Mouse (Mus musculus): ENCODE measurements around the gene Cnppd1. TPM values are rescaled to one million over a fixed set of nuclear protein-coding genes. Genes with fewer than 3 reads are reported as not detected.

The Cnppd1 gene
- 14.0 TPM for polyA plus RNA-seq (2014; fragmentation: Illumina TruSeq; extraction: RNeasy Lipid Tissue Mini Kit (QIAGEN cat#74804); ENCODE audit: low read depth, low replicate concordance)

GRCm38 (mm10) chr1:75142301-75143261 is at the start of gene Cnppd1, which contains the start of gene Retreg2:
Gene Cnppd1, minus strand, starts transcription at chr1:75142711.
Gene Retreg2, plus strand, starts transcription at chr1:75142778.

DNA sequence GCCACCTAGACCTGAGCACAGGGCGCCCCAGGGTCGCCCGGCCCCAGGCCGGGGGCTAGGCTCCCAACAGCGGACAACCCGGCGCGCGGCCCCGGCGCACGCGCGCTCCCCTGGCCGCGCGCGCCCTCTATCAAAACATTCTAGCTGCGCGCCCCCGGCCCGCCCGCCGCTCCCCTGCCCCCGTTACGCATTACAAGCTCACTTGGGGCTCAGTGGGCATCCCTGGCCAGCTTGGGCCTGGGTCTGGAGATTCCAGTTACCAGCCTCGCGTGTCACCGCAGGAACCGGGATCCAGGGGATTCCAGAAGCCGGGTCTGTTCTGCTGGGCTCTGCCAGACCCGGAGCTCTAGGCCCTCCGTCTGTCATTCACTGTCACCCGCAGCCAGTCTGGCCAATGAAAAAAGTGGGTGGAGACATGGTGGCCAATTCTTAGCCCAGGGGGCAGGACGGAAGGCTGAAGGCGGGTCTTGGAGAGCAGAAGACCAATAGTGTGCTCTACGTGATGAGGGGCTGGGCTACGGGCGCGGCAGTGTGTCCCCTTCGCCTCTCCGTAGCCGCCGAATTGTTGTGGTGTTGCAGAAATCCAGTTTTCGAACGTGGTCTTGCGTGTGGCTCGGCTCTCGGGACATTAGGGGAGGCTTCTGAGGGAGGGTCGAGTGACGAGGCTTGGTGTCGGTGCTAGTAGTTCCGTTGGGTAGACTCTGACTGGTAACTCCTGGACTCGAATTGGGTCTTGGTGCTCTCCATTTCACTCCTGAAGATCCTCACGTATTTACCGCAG is 49.3 kb upstream of the Cnppd1 start, which contains the start of the genes Ankzf1 and Atg9a:
Gene Ankzf1 (plus strand): TSS at position 530 of the 781 bp plus-strand sequence.
Gene Atg9a (minus strand): TSS at position 575 of the 781 bp plus-strand sequence.

GRCm38 (mm10) chr1:75180105-75180590 is 37.6 kb upstream of the Cnppd1 start, which contains the start of gene Abcb6:
Gene Abcb6, minus strand, starts transcription at chr1:75180392.

DNA sequence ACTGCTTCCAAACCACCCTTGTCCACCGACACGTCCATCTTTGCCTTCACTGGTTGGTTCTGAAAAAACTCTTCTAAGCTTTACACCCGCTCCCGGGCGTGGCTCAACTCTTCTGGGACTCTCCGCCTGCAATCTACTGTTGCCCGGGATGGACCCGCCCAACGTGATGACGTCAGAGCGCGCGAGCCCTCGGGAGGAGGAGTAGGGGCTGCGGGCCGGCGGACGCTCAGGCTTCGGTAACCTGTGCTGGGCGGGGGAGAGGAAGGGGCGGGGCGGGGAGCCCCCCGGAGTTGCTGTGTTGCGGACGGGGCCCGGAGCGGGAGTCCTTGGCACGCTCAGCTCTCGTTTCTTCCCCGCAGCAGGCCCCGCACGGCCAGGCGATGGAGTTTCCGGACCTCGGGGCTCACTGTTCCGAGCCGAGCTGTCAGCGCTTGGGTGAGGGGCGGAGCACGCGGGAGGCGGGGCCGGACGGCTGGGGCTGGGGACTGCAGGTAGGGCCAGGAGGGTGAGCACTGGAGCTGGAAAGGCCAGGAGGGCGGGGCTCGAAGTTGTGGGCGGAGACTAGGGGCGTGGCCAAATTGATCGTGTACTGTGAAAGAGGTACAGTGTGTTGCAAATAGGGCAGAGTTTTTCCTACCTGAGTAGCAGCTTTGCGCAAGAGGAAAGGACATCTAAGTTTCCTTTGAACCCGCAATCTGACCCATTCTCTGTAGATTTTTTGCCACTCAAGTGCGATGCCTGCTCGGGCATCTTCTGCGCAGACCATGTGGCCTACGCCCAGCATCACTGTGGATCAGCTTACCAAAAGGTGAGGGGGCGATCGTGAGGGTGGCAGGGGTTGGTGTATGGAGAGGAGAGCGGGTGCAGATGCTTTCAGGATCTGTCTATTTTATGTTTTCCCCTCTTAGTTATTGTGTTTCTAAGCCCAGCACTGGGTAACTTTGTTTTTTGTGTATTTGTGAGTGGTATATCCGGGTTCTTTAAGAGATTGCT is 26.3 kb upstream of the Cnppd1 start, which contains the start of gene Zfand2b:
Gene Zfand2b (plus strand): TSS at position 175 of the 993 bp plus-strand sequence.

GRCm38 (mm10) chr1:75133421-75134207 is 8.9 kb downstream of the Cnppd1 start, which contains the start of gene Slc23a3:
Gene Slc23a3, minus strand, starts transcription at chr1:75133890.

DNA sequence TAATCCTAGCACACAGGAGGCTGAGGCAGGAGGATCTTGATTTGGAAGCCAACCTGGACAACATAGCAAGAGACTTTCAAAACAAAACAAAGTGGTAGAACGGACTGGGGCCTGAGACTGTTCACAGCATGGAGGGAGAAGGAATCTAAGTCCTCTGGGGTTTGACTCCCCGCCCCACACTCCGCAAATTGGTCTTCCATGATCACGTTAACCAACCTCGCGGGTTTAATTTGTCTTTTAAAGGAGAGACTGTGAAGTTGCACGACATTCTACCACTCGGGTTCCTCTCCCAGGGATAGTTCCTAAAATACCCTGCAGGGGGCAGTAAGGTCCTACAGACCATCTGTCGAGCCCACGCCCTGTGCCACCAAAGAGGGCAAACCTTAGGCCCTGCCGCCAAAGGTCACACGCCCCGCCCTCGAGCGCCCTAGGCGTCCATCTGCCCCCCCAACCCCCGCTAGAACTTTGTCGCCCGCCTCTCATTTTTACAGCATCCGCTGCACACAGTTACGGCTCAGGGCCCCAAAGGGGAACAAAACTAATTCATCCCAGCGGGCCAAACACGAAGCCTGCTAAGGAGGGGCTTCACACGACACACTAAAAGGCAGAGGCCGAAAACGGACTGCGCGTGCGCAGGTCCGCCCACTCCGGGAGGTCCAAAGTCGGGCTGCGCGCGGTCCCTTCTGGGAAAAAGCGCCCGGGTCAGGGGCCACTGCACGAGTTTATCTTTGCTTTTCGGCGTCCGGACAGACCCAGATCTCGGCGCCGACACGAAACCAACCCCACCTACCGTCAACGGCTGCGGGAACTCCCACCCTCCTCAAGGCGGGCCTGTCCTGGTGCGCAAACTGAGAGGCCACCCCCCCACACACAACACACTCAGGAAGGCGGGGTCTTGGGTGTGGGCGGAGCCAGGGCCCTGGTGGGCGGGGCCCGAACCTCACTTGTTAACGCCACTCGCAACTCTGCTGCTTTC is 17.9 kb downstream of the Cnppd1 start, which contains the start of gene Nhej1:
Gene Nhej1 (minus strand): TSS at position 855 of the 976 bp plus-strand sequence.

Other genes starting within 250 kb of the Cnppd1 start
- not detected for gene Cryba2, start 249.6 kb downstream of the Cnppd1 start, polyA plus RNA-seq (2014; fragmentation: Illumina TruSeq; extraction: RNeasy Lipid Tissue Mini Kit (QIAGEN cat#74804); ENCODE audit: low read depth, low replicate concordance)
- gene Cfap65, start 207.1 kb downstream of the Cnppd1 start, polyA plus RNA-seq (2014; fragmentation: Illumina TruSeq; extraction: RNeasy Lipid Tissue Mini Kit (QIAGEN cat#74804); ENCODE audit: low read depth, low replicate concordance), result 0.28 TPM
- 0.44 TPM for gene Ihh, start 191.0 kb downstream of the Cnppd1 start, polyA plus RNA-seq (2014; fragmentation: Illumina TruSeq; extraction: RNeasy Lipid Tissue Mini Kit (QIAGEN cat#74804); ENCODE audit: low read depth, low replicate concordance)
- 0.89 TPM for gene Nhej1, start 17.5 kb downstream of the Cnppd1 start, polyA plus RNA-seq (2014; fragmentation: Illumina TruSeq; extraction: RNeasy Lipid Tissue Mini Kit (QIAGEN cat#74804); ENCODE audit: low read depth, low replicate concordance)
- gene Slc23a3, start 8.8 kb downstream of the Cnppd1 start, polyA plus RNA-seq (2014; fragmentation: Illumina TruSeq; extraction: RNeasy Lipid Tissue Mini Kit (QIAGEN cat#74804); ENCODE audit: low read depth, low replicate concordance), result 5.4 TPM
- 11.7 TPM for gene Retreg2, start 67 bp upstream of the Cnppd1 start, polyA plus RNA-seq (2014; fragmentation: Illumina TruSeq; extraction: RNeasy Lipid Tissue Mini Kit (QIAGEN cat#74804); ENCODE audit: low read depth, low replicate concordance)
- not detected for gene Zfand2b, start 25.9 kb upstream of the Cnppd1 start, polyA plus RNA-seq (2014; fragmentation: Illumina TruSeq; extraction: RNeasy Lipid Tissue Mini Kit (QIAGEN cat#74804); ENCODE audit: low read depth, low replicate concordance)
- 8.3 TPM for gene Abcb6, start 37.7 kb upstream of the Cnppd1 start, polyA plus RNA-seq (2014; fragmentation: Illumina TruSeq; extraction: RNeasy Lipid Tissue Mini Kit (QIAGEN cat#74804); ENCODE audit: low read depth, low replicate concordance)
- 6.7 TPM for gene Ankzf1, start 49.4 kb upstream of the Cnppd1 start, polyA plus RNA-seq (2014; fragmentation: Illumina TruSeq; extraction: RNeasy Lipid Tissue Mini Kit (QIAGEN cat#74804); ENCODE audit: low read depth, low replicate concordance)
- 10.1 TPM for gene Atg9a, start 49.5 kb upstream of the Cnppd1 start, polyA plus RNA-seq (2014; fragmentation: Illumina TruSeq; extraction: RNeasy Lipid Tissue Mini Kit (QIAGEN cat#74804); ENCODE audit: low read depth, low replicate concordance)
- 137 TPM for gene Glb1l, start 68.1 kb upstream of the Cnppd1 start, polyA plus RNA-seq (2014; fragmentation: Illumina TruSeq; extraction: RNeasy Lipid Tissue Mini Kit (QIAGEN cat#74804); ENCODE audit: low read depth, low replicate concordance)
- 19.9 TPM for gene Stk16, start 68.1 kb upstream of the Cnppd1 start, polyA plus RNA-seq (2014; fragmentation: Illumina TruSeq; extraction: RNeasy Lipid Tissue Mini Kit (QIAGEN cat#74804); ENCODE audit: low read depth, low replicate concordance)
- 14.7 TPM for gene Tuba4a, start 77.2 kb upstream of the Cnppd1 start, polyA plus RNA-seq (2014; fragmentation: Illumina TruSeq; extraction: RNeasy Lipid Tissue Mini Kit (QIAGEN cat#74804); ENCODE audit: low read depth, low replicate concordance)
- gene A630095N17Rik, start 89.4 kb upstream of the Cnppd1 start, polyA plus RNA-seq (2014; fragmentation: Illumina TruSeq; extraction: RNeasy Lipid Tissue Mini Kit (QIAGEN cat#74804); ENCODE audit: low read depth, low replicate concordance), result not detected
- gene Dnajb2, start 93.7 kb upstream of the Cnppd1 start, polyA plus RNA-seq (2014; fragmentation: Illumina TruSeq; extraction: RNeasy Lipid Tissue Mini Kit (QIAGEN cat#74804); ENCODE audit: low read depth, low replicate concordance), result 13.9 TPM
- gene Ptprn, start 121.8 kb upstream of the Cnppd1 start, polyA plus RNA-seq (2014; fragmentation: Illumina TruSeq; extraction: RNeasy Lipid Tissue Mini Kit (QIAGEN cat#74804); ENCODE audit: low read depth, low replicate concordance), result not detected
- not detected for gene Resp18, start 135.7 kb upstream of the Cnppd1 start, polyA plus RNA-seq (2014; fragmentation: Illumina TruSeq; extraction: RNeasy Lipid Tissue Mini Kit (QIAGEN cat#74804); ENCODE audit: low read depth, low replicate concordance)
- 0.81 TPM for gene Dnpep, start 175.3 kb upstream of the Cnppd1 start, polyA plus RNA-seq (2014; fragmentation: Illumina TruSeq; extraction: RNeasy Lipid Tissue Mini Kit (QIAGEN cat#74804); ENCODE audit: low read depth, low replicate concordance)
- gene Des, start 217.6 kb upstream of the Cnppd1 start, polyA plus RNA-seq (2014; fragmentation: Illumina TruSeq; extraction: RNeasy Lipid Tissue Mini Kit (QIAGEN cat#74804); ENCODE audit: low read depth, low replicate concordance), result 0.40 TPM
- 1.1 TPM for gene Speg, start 232.6 kb upstream of the Cnppd1 start, polyA plus RNA-seq (2014; fragmentation: Illumina TruSeq; extraction: RNeasy Lipid Tissue Mini Kit (QIAGEN cat#74804); ENCODE audit: low read depth, low replicate concordance)

All from kidney, adult 10 weeks (tissue).